Comparison of ENCODE assay signal across 16 mouse cellular contexts in the genomic region with DNA sequence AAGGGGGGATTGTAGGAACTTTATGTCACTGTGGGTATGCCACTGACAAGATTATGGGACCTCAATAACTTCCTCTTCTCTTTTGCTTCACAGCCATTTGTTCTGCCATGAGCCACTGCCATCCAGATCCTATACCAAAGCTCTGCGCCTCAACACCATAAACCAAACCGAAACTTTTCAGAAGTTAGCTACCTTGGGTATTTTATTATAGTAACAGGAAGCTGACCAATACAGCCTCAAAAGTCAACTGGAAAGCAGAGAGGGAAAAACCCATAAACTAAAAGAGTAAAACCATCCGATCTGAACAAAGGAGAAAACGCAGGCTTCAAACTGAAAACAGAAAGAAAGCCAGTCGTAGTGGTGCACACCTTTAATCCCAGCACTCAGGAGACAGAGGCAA. TPM values are rescaled to one million over a fixed set of nuclear protein-coding genes. Genes with fewer than 3 reads are reported as not detected.
A peak's percentile ranks its signal among the peaks of the same experiment; 100 is the strongest.
DNase-seq lines count a peak whose midpoint lies in the region; ATAC-seq and TF ChIP-seq lines count a peak whose summit lies in the region.
"Had no signal": no experiment of that assay in that cellular context is flagged by ENCODE, and none has a peak within 500 bp of the region (broad histone marks: within the 10 kb centered on the region; RNA-seq: fewer than 3 reads in every experiment).

No protein-coding gene starts in this region.

- DNase-seq in heart, adult 9 months (ENCODE audit: low spot score in 2 of 2), result no peak
- no peak for DNase-seq in liver, adult 2 months (ENCODE audit: extremely low read depth, low read depth, low spot score)
- DNase-seq in liver, result no peak
- no peak for DNase-seq in liver, postnatal 0 days
- no peak for DNase-seq in testis, postnatal 14 days (ENCODE audit: low spot score)
- no peak for DNase-seq in lung, adult 18-20 months
- DNase-seq: adrenal gland, postnatal 36 days; gastrocnemius, adult 2 months; heart, postnatal 36 days; thymus, postnatal 36 days had no signal

- H3K36me3 ChIP-seq in heart, embryonic 15.5 days, result peaks cover 4% of the 10 kb centered on the region; the same call in 1 of the 2 replicates
- H3K36me3 ChIP-seq in liver, adult 2 months (ENCODE audit: control insufficient read depth, insufficient read depth, low read length), result peaks cover 2% of the 10 kb centered on the region; the same call in 1 of the 2 replicates
- H3K36me3 ChIP-seq in liver, postnatal 0 days (replicated peaks; ENCODE audit: insufficient read depth, low read length), result no peaks in the 10 kb centered on the region; the same call in none of the 2 replicates

- H3K9me3 ChIP-seq in heart, embryonic 15.5 days (replicated peaks), result no peaks in the 10 kb centered on the region
- H3K9me3 ChIP-seq in liver, postnatal 0 days (ENCODE audit: low read length), result no peaks in the 10 kb centered on the region
- H3K9me3 ChIP-seq: lung, embryonic 15.5 days; midbrain, embryonic 13.5 days had no signal

- H3K9ac ChIP-seq in heart, embryonic 15.5 days, result no peak overlapping the region
- H3K9ac ChIP-seq in liver, adult 2 months (ENCODE audit: low read depth, low read length), result 0 out of 2 replicates have a peak overlapping the region, but pooled peaks have one; percentile 26
- H3K9ac ChIP-seq in liver, postnatal 0 days (replicated peaks), result no peak overlapping the region
- H3K9ac ChIP-seq: lung, embryonic 15.5 days; midbrain, embryonic 13.5 days had no signal

- peaks cover 74% of the 10 kb centered on the region for H3K4me1 ChIP-seq in heart, embryonic 15.5 days (replicated peaks)
- peaks cover 62% of the 10 kb centered on the region for H3K4me1 ChIP-seq in liver, adult 2 months (ENCODE audit: control insufficient read depth, insufficient read depth, low read length)
- peaks cover 72% of the 10 kb centered on the region for H3K4me1 ChIP-seq in liver, postnatal 0 days (ENCODE audit: insufficient read depth)

- no peak for TF ChIP-seq EP300 in liver, postnatal 0 days (IDR thresholded peaks at IDR 0.05; ENCODE audit: low read depth)

- 87% methylated on average over 5 of the region's 5 CpGs for whole genome bisulfite sequencing in heart, embryonic 15.5 days
- WGBS in liver, adult 2 months, result 63% methylated on average over 5 of the region's 5 CpGs
- WGBS in liver, postnatal 0 days (ENCODE audit: insufficient replicate concordance), result 68% methylated on average over 5 of the region's 5 CpGs

- peaks cover 34% of the 10 kb centered on the region; the same call in 1 of the 2 replicates for H3K79me2 ChIP-seq in liver, adult 2 months (ENCODE audit: control insufficient read depth, insufficient read depth, low read length)

- H3K27ac ChIP-seq in heart, embryonic 15.5 days, result peak overlapping the region; percentile 84
- peak overlapping the region; percentile 75 for H3K27ac ChIP-seq in liver, adult 2 months (replicated peaks; ENCODE audit: insufficient read depth, low read depth, low read length)
- peak overlapping the region; percentile 83 for H3K27ac ChIP-seq in liver, postnatal 0 days (ENCODE audit: low read depth)
- H3K27ac ChIP-seq: gastrocnemius, adult 2 months; midbrain, embryonic 13.5 days had no signal

- no peak for ATAC-seq in heart, embryonic 15.5 days (replicated peaks; ENCODE audit: insufficient number of reproducible peaks, insufficient read depth, low FRiP score, low read depth)
- peak; percentile 26; the same call in 1 of the 2 replicates for ATAC-seq in granulocyte monocyte progenitor cell, adult 5-6 weeks (replicated peaks; ENCODE audit: poor library complexity, severe bottlenecking)
- no peak for ATAC-seq in liver, postnatal 0 days
- ATAC-seq: activated CD4-positive, CD25-positive, alpha-beta regulatory T cell, adult 4 months; forebrain, embryonic 16.5 days; midbrain, embryonic 13.5 days had no signal

- no peak for TF ChIP-seq CTCF in liver, adult 2 months (IDR thresholded peaks at IDR 0.05; ENCODE audit: low read depth, low read length)
- TF ChIP-seq CTCF in liver, postnatal 0 days (IDR thresholded peaks at IDR 0.05; ENCODE audit: low read depth), result no peak

- H3K4me3 ChIP-seq in heart, embryonic 15.5 days, result no peak overlapping the region
- no peak overlapping the region for H3K4me3 ChIP-seq in liver, adult 2 months (ENCODE audit: insufficient read depth, low read depth, low read length)
- H3K4me3 ChIP-seq in liver, postnatal 0 days (ENCODE audit: low read depth, low read length), result no peak overlapping the region
- H3K4me3 ChIP-seq: gastrocnemius, adult 2 months; lung, embryonic 15.5 days; midbrain, embryonic 13.5 days had no signal

- no peaks in the 10 kb centered on the region for H3K27me3 ChIP-seq in heart, embryonic 15.5 days
- H3K27me3 ChIP-seq in liver, adult 2 months (ENCODE audit: control insufficient read depth, insufficient read depth, low read length), result no peaks in the 10 kb centered on the region
- no peaks in the 10 kb centered on the region for H3K27me3 ChIP-seq in liver, postnatal 0 days (ENCODE audit: insufficient read depth, low read length)
- H3K27me3 ChIP-seq: lung, embryonic 15.5 days; midbrain, embryonic 13.5 days had no signal

- no peak overlapping the region for H3K4me2 ChIP-seq in heart, embryonic 15.5 days
- peak overlapping the region; percentile 54; the same call in 1 of the 2 replicates for H3K4me2 ChIP-seq in liver, postnatal 0 days (ENCODE audit: low read depth, low read length)
- H3K4me2 ChIP-seq: lung, embryonic 15.5 days; midbrain, embryonic 13.5 days had no signal

- no peak for TF ChIP-seq POLR2A in liver, adult 2 months (IDR thresholded peaks at IDR 0.05; ENCODE audit: extremely low read depth, insufficient read depth, low read length)

RNA-seq across cellular contexts. Expression of gene Clic4, which starts 30.2 kb away (rescaled TPM):
- polyA plus RNA-seq in heart, embryonic 15.5 days (2015; fragmentation: Nextera tagmentation; extraction: Ambion mirVana), result 252 and 254 TPM in 2 replicates
- total RNA-seq in liver, adult 2 months (2014; rRNA removed), result 23.0 and 27.7 TPM in 2 replicates
- polyA plus RNA-seq in liver, adult 2 months (2012; rRNA removed), result 23.4 and 30.8 TPM in 2 replicates
- total RNA-seq in granulocyte monocyte progenitor cell, adult 5-6 weeks (2014; fragmentation: Nextera tagmentation), result 22.3 and 25.8 TPM in 2 replicates
- total RNA-seq in granulocyte monocyte progenitor cell, adult 5-6 weeks (2017), result 28.2 and 28.9 TPM in 2 replicates
- polyA plus RNA-seq in liver, postnatal 0 days (2015; fragmentation: Nextera tagmentation; extraction: Ambion mirVana), result 52.2 and 64.6 TPM in 2 replicates
